ENCODE assay signal across 21 mouse cellular contexts in the genomic region with DNA sequence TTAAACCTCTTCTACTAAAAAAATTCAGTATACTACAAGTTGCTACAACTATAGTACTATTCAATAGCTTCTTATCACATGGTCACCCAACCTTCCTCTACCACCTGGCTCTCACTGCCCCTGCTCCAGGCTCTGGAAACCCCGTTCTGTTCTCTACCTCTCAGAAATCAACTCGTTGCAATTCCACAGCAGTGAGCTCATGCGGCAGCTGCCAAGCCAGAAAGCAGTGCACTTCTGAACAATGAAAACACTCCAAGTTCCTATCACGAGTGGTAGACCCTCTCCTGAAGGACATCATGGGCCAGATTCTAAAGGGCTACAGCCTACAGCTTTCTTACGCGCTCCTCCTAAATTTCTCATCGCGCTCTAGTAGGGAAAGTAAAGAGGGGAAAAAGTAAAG. TPM values are rescaled to one million over a fixed set of nuclear protein-coding genes. Genes with fewer than 3 reads are reported as not detected.
A peak's percentile ranks its signal among the peaks of the same experiment; 100 is the strongest.
DNase-seq lines count a peak whose midpoint lies in the region; ATAC-seq and TF ChIP-seq lines count a peak whose summit lies in the region.
"Had no signal": no experiment of that assay in that cellular context is flagged by ENCODE, and none has a peak within 500 bp of the region (broad histone marks: within the 10 kb centered on the region; RNA-seq: fewer than 3 reads in every experiment).

No protein-coding gene starts in this region.

- H3K27me3 ChIP-seq in heart, embryonic 10.5 days (ENCODE audit: insufficient read depth, poor library complexity, severe bottlenecking), result no peaks in the 10 kb centered on the region
- no peaks in the 10 kb centered on the region for H3K27me3 ChIP-seq in lung, postnatal 0 days (replicated peaks; ENCODE audit: insufficient read depth, low read length)
- H3K27me3 ChIP-seq in stomach, postnatal 0 days (ENCODE audit: control insufficient read depth, insufficient read depth, low read length), result no peaks in the 10 kb centered on the region
- H3K27me3 ChIP-seq: hindbrain, embryonic 13.5 days; midbrain, embryonic 13.5 days had no signal

- no peak overlapping the region for H3K9ac ChIP-seq in lung, postnatal 0 days (replicated peaks; ENCODE audit: low read depth)
- H3K9ac ChIP-seq in stomach, postnatal 0 days (ENCODE audit: low read length), result no peak overlapping the region
- H3K9ac ChIP-seq: hindbrain, embryonic 13.5 days; midbrain, embryonic 13.5 days had no signal

- no peak overlapping the region for H3K4me2 ChIP-seq in lung, postnatal 0 days (replicated peaks; ENCODE audit: low read depth, low read length)
- H3K4me2 ChIP-seq in stomach, postnatal 0 days (replicated peaks; ENCODE audit: low read depth), result no peak overlapping the region
- H3K4me2 ChIP-seq: hindbrain, embryonic 13.5 days; midbrain, embryonic 13.5 days had no signal

- H3K27ac ChIP-seq in heart, embryonic 10.5 days, result no peak overlapping the region
- no peak overlapping the region for H3K27ac ChIP-seq in lung, postnatal 0 days (ENCODE audit: low read length)
- no peak overlapping the region for H3K27ac ChIP-seq in stomach, postnatal 0 days (replicated peaks)
- H3K27ac ChIP-seq: forebrain, embryonic 10.5 days; hindbrain, embryonic 13.5 days; left cerebral cortex, adult 2 months; midbrain, embryonic 13.5 days had no signal

- 65% methylated on average over 8 of the region's 8 CpGs for WGBS in heart, embryonic 10.5 days
- 48% methylated on average over 8 of the region's 8 CpGs for WGBS in lung, postnatal 0 days
- WGBS in stomach, postnatal 0 days, result 65% methylated on average over 8 of the region's 8 CpGs

- intact Hi-C loops in heart, postnatal 10 days (cut with DNase I), result no loop called here
- intact Hi-C loops in heart, postnatal 36 days (cut with DNase I), result no loop called here

- peak; percentile 94 for ATAC-seq in lung, postnatal 0 days
- ATAC-seq in stomach, postnatal 0 days (ENCODE audit: low FRiP score, low TSS enrichment), result no peak
- no peak for ATAC-seq in cerebellum, adult (ENCODE audit: insufficient number of reproducible peaks, low FRiP score, low TSS enrichment)
- ATAC-seq: forebrain, embryonic 16.5 days; midbrain, embryonic 13.5 days had no signal

- peak; percentile 75 for TF ChIP-seq EP300 in lung, postnatal 0 days (IDR thresholded peaks at IDR 0.05)
- no peak for TF ChIP-seq EP300 in stomach, postnatal 0 days (optimal IDR thresholded peaks at IDR 0.05)

- H3K9me3 ChIP-seq in heart, embryonic 10.5 days, result no peaks in the 10 kb centered on the region
- H3K9me3 ChIP-seq in lung, postnatal 0 days (ENCODE audit: low read length), result no peaks in the 10 kb centered on the region
- no peaks in the 10 kb centered on the region for H3K9me3 ChIP-seq in stomach, postnatal 0 days (ENCODE audit: control insufficient read depth, low read length)
- H3K9me3 ChIP-seq: forebrain, embryonic 10.5 days; hindbrain, embryonic 13.5 days; midbrain, embryonic 13.5 days had no signal

- no peak for TF ChIP-seq CTCF in lung, postnatal 0 days (IDR thresholded peaks at IDR 0.05)
- no peak for TF ChIP-seq CTCF in stomach, postnatal 0 days (IDR thresholded peaks at IDR 0.05; ENCODE audit: low read depth)

- DNase-seq in heart, adult 11 months, result peak; percentile 81
- DNase-seq in heart, embryonic 10.5 days (ENCODE audit: low spot score), result no peak
- peak; percentile 38 to 51 for DNase-seq in heart, postnatal 10 days
- no peak for DNase-seq in heart, postnatal 36 days
- peak; percentile 90 for DNase-seq in lung, postnatal 0 days (ENCODE audit: low spot score)
- peak; percentile 42 for DNase-seq in stomach, postnatal 0 days (ENCODE audit: low spot score)
- DNase-seq in urinary bladder, adult 18-20 months (ENCODE audit: low spot score in 2 of 2), result no peak
- DNase-seq: adrenal gland, postnatal 14 days; cerebellum, adult 8-10 months; gastrocnemius, postnatal 14 days; kidney, adult 11 months; kidney, postnatal 10 days; left cerebral cortex, postnatal 4 days; thymus, adult 2 months had no signal

- H3K36me3 ChIP-seq in heart, embryonic 10.5 days, result no peaks in the 10 kb centered on the region
- no peaks in the 10 kb centered on the region for H3K36me3 ChIP-seq in lung, postnatal 0 days (ENCODE audit: insufficient read depth, low read length)
- no peaks in the 10 kb centered on the region for H3K36me3 ChIP-seq in stomach, postnatal 0 days (ENCODE audit: control insufficient read depth, insufficient read depth, low read length)
- H3K36me3 ChIP-seq: forebrain, embryonic 10.5 days; hindbrain, embryonic 13.5 days; midbrain, embryonic 13.5 days had no signal

- H3K4me3 ChIP-seq in heart, embryonic 10.5 days, result no peak overlapping the region
- H3K4me3 ChIP-seq in lung, postnatal 0 days (ENCODE audit: low read depth, low read length), result no peak overlapping the region
- no peak overlapping the region for H3K4me3 ChIP-seq in stomach, postnatal 0 days (ENCODE audit: low read depth, low read length)
- H3K4me3 ChIP-seq: forebrain, embryonic 10.5 days; hindbrain, embryonic 13.5 days; left cerebral cortex, adult 2 months; midbrain, embryonic 13.5 days had no signal

- H3K4me1 ChIP-seq in heart, embryonic 10.5 days, result no peaks in the 10 kb centered on the region
- H3K4me1 ChIP-seq in lung, postnatal 0 days (ENCODE audit: insufficient read depth, low read depth, low read length), result no peaks in the 10 kb centered on the region
- no peaks in the 10 kb centered on the region for H3K4me1 ChIP-seq in stomach, postnatal 0 days (replicated peaks; ENCODE audit: control insufficient read depth, insufficient read depth)
- H3K4me1 ChIP-seq: forebrain, embryonic 10.5 days; hindbrain, embryonic 13.5 days; megakaryocyte, embryonic 14.5 days; midbrain, embryonic 13.5 days had no signal

RNA-seq across cellular contexts. Expression of a gene that starts 9.6 kb away (rescaled TPM):
- polyA plus RNA-seq in heart, embryonic 10.5 days (2016; fragmentation: Nextera tagmentation; extraction: Ambion mirVana), result 27.0 and 36.1 TPM in 2 replicates
- 10 to 100 TPM; 31.1 to 32.8 TPM for total RNA-seq in heart, postnatal 10 days (2021)
- total RNA-seq in heart, postnatal 36 days (2021), result 10 to 100 TPM; 10.4 to 10.8 TPM
- polyA plus RNA-seq in lung, postnatal 0 days (2015; fragmentation: Nextera tagmentation; extraction: Ambion mirVana), result 17.9 TPM in 2 replicates
- 4.6 and 5.8 TPM in 2 replicates for polyA plus RNA-seq in stomach, postnatal 0 days (2015; fragmentation: Nextera tagmentation; extraction: Ambion mirVana)

Comparison
In these comparisons a context has a peak if more than half of its experiments do, and no peak if none do; other contexts are left out.
1. DNase-seq: peak in heart, adult 11 months (single experiment), heart, postnatal 10 days (2 of 2), lung, postnatal 0 days (single experiment) and stomach, postnatal 0 days (single experiment); none in heart, embryonic 10.5 days (single experiment), heart, postnatal 36 days (0 of 2) and urinary bladder, adult 18-20 months (0 of 2).